Mouse (Mus musculus): Measurements from ENCODE around the gene Padi2. TPM values are rescaled to one million over a fixed set of nuclear protein-coding genes. Genes with fewer than 3 reads are reported as not detected.

The Padi2 gene
- polyA plus RNA-seq, 1 experiment = 2.1 TPM

- no peak overlapping the region for H3K4me3 ChIP-seq (ENCODE audit: insufficient read depth, poor library complexity, severe bottlenecking)
- H3K27me3 ChIP-seq (ENCODE audit: control insufficient read depth, insufficient read depth, insufficient read length) = no peaks in the 10 kb centered on the region
- no peak overlapping the region for H3ac ChIP-seq (ENCODE audit: control insufficient read depth, insufficient read length, low read depth)
- no peaks in the 10 kb centered on the region for H3K79me3 ChIP-seq (ENCODE audit: low read depth)
- H3K79me2 ChIP-seq (ENCODE audit: control insufficient read depth, insufficient read depth) = no peaks in the 10 kb centered on the region
- TF ChIP-seq MYOD1 (IDR thresholded peaks at IDR 0.05; ENCODE audit: control insufficient read depth, insufficient read length, low read depth) = no peak
- H3K36me3 ChIP-seq (ENCODE audit: control insufficient read depth, insufficient read depth) = no peaks in the 10 kb centered on the region
Observed at GRCm38 (mm10) chr4:140860767-140861147, 45.4 kb upstream of the Padi2 start.

GRCm38 (mm10) chr4:140862036-140862650, 44.0 kb upstream of the Padi2 start:
- Histone ChIP-seq H3K36me3 (ENCODE audit: control insufficient read depth, insufficient read depth) (no peaks in the 10 kb centered on the region), H3K79me3 (ENCODE audit: low read depth) (no peaks in the 10 kb centered on the region), H3K27me3 (ENCODE audit: control insufficient read depth, insufficient read depth, insufficient read length) (no peaks in the 10 kb centered on the region), H3ac (ENCODE audit: control insufficient read depth, insufficient read length, low read depth) (no peak overlapping the region), H3K4me3 (ENCODE audit: insufficient read depth, poor library complexity, severe bottlenecking) (no peak overlapping the region), H3K79me2 (ENCODE audit: control insufficient read depth, insufficient read depth) (no peaks in the 10 kb centered on the region)
- TF ChIP-seq MYOG (IDR thresholded peaks at IDR 0.05; ENCODE audit: control insufficient read depth, extremely low read depth, insufficient read length) (no peak), FOSL1 (IDR thresholded peaks at IDR 0.05; ENCODE audit: insufficient read depth, low read length, poor library complexity, severe bottlenecking) (no peak), USF1 (IDR thresholded peaks at IDR 0.05; ENCODE audit: low read depth) (no peak), CTCF (IDR thresholded peaks at IDR 0.05; ENCODE audit: control insufficient read depth, insufficient read depth, insufficient read length) (no peak), CEBPB (IDR thresholded peaks at IDR 0.05; ENCODE audit: low read depth) (no peak), MAX (IDR thresholded peaks at IDR 0.05) (no peak), MYOD1 (IDR thresholded peaks at IDR 0.05; ENCODE audit: control insufficient read depth, insufficient read length, low read depth) (no peak)

- Histone ChIP-seq H3ac (ENCODE audit: control insufficient read depth, insufficient read length, low read depth) (no peak overlapping the region), H3K27me3 (ENCODE audit: control insufficient read depth, insufficient read depth, insufficient read length) (peaks cover 3% of the 10 kb centered on the region), H3K79me2 (ENCODE audit: control insufficient read depth, insufficient read depth) (no peaks in the 10 kb centered on the region), H3K36me3 (ENCODE audit: control insufficient read depth, insufficient read depth) (no peaks in the 10 kb centered on the region), H3K79me3 (ENCODE audit: low read depth) (no peaks in the 10 kb centered on the region), H3K4me3 (ENCODE audit: insufficient read depth, poor library complexity, severe bottlenecking) (no peak overlapping the region)
- TF ChIP-seq CTCF (IDR thresholded peaks at IDR 0.05; ENCODE audit: control insufficient read depth, insufficient read depth, insufficient read length) = no peak
- TF ChIP-seq MAX (IDR thresholded peaks at IDR 0.05) = no peak
- no peak for TF ChIP-seq MYOG (IDR thresholded peaks at IDR 0.05; ENCODE audit: control insufficient read depth, extremely low read depth, insufficient read length)
- TF ChIP-seq FOSL1 (IDR thresholded peaks at IDR 0.05; ENCODE audit: insufficient read depth, low read length, poor library complexity, severe bottlenecking) = no peak
- no peak for TF ChIP-seq MYOD1 (IDR thresholded peaks at IDR 0.05; ENCODE audit: control insufficient read depth, insufficient read length, low read depth)
- no peak for TF ChIP-seq USF1 (IDR thresholded peaks at IDR 0.05; ENCODE audit: low read depth)
- no peak for TF ChIP-seq CEBPB (IDR thresholded peaks at IDR 0.05; ENCODE audit: low read depth)
Observed at GRCm38 (mm10) chr4:140868484-140869190, 37.5 kb upstream of the Padi2 start.

GRCm38 (mm10) chr4:140869945-140870344, 36.2 kb upstream of the Padi2 start:
- Histone ChIP-seq H3ac (ENCODE audit: control insufficient read depth, insufficient read length, low read depth) (no peak overlapping the region), H3K27me3 (ENCODE audit: control insufficient read depth, insufficient read depth, insufficient read length) (peaks cover 3% of the 10 kb centered on the region), H3K4me3 (ENCODE audit: insufficient read depth, poor library complexity, severe bottlenecking) (no peak overlapping the region), H3K36me3 (ENCODE audit: control insufficient read depth, insufficient read depth) (no peaks in the 10 kb centered on the region), H3K79me2 (ENCODE audit: control insufficient read depth, insufficient read depth) (no peaks in the 10 kb centered on the region), H3K79me3 (ENCODE audit: low read depth) (no peaks in the 10 kb centered on the region)
- TF ChIP-seq CEBPB (IDR thresholded peaks at IDR 0.05; ENCODE audit: low read depth) (no peak), MYOD1 (IDR thresholded peaks at IDR 0.05; ENCODE audit: control insufficient read depth, insufficient read length, low read depth) (no peak), CTCF (IDR thresholded peaks at IDR 0.05; ENCODE audit: control insufficient read depth, insufficient read depth, insufficient read length) (no peak), USF1 (IDR thresholded peaks at IDR 0.05; ENCODE audit: low read depth) (no peak), MYOG (IDR thresholded peaks at IDR 0.05; ENCODE audit: control insufficient read depth, extremely low read depth, insufficient read length) (no peak), MAX (IDR thresholded peaks at IDR 0.05) (no peak), FOSL1 (IDR thresholded peaks at IDR 0.05; ENCODE audit: insufficient read depth, low read length, poor library complexity, severe bottlenecking) (no peak)

- Histone ChIP-seq H3K79me3 (ENCODE audit: low read depth) (no peaks in the 10 kb centered on the region), H3K27me3 (ENCODE audit: control insufficient read depth, insufficient read depth, insufficient read length) (peaks cover 3% of the 10 kb centered on the region), H3K4me3 (ENCODE audit: insufficient read depth, poor library complexity, severe bottlenecking) (no peak overlapping the region), H3ac (ENCODE audit: control insufficient read depth, insufficient read length, low read depth) (no peak overlapping the region), H3K36me3 (ENCODE audit: control insufficient read depth, insufficient read depth) (no peaks in the 10 kb centered on the region), H3K79me2 (ENCODE audit: control insufficient read depth, insufficient read depth) (no peaks in the 10 kb centered on the region)
- TF ChIP-seq CEBPB (IDR thresholded peaks at IDR 0.05; ENCODE audit: low read depth) (no peak), MAX (IDR thresholded peaks at IDR 0.05) (no peak), MYOD1 (IDR thresholded peaks at IDR 0.05; ENCODE audit: control insufficient read depth, insufficient read length, low read depth) (no peak), FOSL1 (IDR thresholded peaks at IDR 0.05; ENCODE audit: insufficient read depth, low read length, poor library complexity, severe bottlenecking) (no peak), MYOG (IDR thresholded peaks at IDR 0.05; ENCODE audit: control insufficient read depth, extremely low read depth, insufficient read length) (no peak), CTCF (IDR thresholded peaks at IDR 0.05; ENCODE audit: control insufficient read depth, insufficient read depth, insufficient read length) (no peak), USF1 (IDR thresholded peaks at IDR 0.05; ENCODE audit: low read depth) (no peak)
Observed at GRCm38 (mm10) chr4:140870876-140871275, 35.3 kb upstream of the Padi2 start.

All from C2C12 (cell line).